Mouse (Mus musculus) testis, adult 2 months (tissue): ENCODE data around the gene Cpa2.

Experiments
- CTCF ChIP-seq: fragments of 200-500 bp; IDR thresholded peaks from 2 replicates; pipeline ENCODE4 v1.5.1; 2012; ENCODE audit warnings: low read depth, mild to moderate bottlenecking, inconsistent platforms, low read length, moderate library complexity; ENCODE audit not compliant: control insufficient read depth, insufficient read depth, insufficient replicate concordance
- POLR2A ChIP-seq: fragments of 200-500 bp; IDR thresholded peaks from 2 replicates; pipeline ENCODE4 v1.6.1; 2012; ENCODE audit warnings: low read depth, mild to moderate bottlenecking, inconsistent platforms, low read length, moderate library complexity; ENCODE audit not compliant: control insufficient read depth

DNA sequence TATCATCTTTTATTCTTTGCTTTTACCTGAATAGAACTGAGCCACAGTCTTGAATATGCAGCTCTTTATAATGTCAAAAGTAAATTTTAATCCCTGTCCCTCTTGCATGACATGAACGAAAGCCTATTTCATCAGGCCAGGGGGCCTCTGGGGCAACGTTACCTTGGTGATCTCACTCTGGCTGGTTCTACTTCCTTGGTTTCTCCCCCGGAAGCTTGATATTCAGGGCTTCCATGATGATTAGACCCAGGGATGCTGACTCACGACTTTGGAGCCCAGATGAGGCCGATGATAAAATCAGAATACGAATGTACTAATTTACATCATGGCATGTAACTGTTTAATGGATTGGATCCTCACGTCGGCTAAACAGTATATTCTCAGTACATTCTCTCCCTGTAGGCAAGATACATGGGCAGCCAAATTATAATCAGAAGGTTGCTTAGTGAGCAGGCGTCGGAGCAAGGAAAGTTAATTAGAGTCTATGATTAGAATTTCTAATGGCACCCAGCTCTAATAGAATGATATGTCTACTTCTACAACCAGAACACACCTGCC, 51.1 kb downstream of the Cpa2 start:
- TF ChIP-seq POLR2A (no peak), CTCF (no peak)
